Mouse (Mus musculus) liver, adult 2 months (tissue): Measurements from ENCODE around the gene Wdr89.

Experiments used
- CTCF ChIP-seq: fragments of 200-500 bp; IDR thresholded peaks from 2 replicates; pipeline ENCODE4 v1.5.1; 2011; ENCODE audit warnings: low read depth, low read length, control low read depth
- POLR2A ChIP-seq: fragments of 200-500 bp; IDR thresholded peaks from 2 replicates; pipeline ENCODE4 v1.6.1; 2011; ENCODE audit warnings: low read length, control low read depth; ENCODE audit not compliant: insufficient read depth; ENCODE audit errors: extremely low read depth

GRCm38 (mm10) chr12:75713596-75713995 is 44.3 kb upstream of the Wdr89 start:
- TF ChIP-seq CTCF (no peak), POLR2A (no peak)
